Mouse (Mus musculus): ENCODE data around the gene Parp9. TPM values are rescaled to one million over a fixed set of nuclear protein-coding genes. Genes with fewer than 3 reads are reported as not detected.

Parp9 gene
- polyA plus RNA-seq, 1 experiment from 2014 or later: 2.6 TPM

DNA sequence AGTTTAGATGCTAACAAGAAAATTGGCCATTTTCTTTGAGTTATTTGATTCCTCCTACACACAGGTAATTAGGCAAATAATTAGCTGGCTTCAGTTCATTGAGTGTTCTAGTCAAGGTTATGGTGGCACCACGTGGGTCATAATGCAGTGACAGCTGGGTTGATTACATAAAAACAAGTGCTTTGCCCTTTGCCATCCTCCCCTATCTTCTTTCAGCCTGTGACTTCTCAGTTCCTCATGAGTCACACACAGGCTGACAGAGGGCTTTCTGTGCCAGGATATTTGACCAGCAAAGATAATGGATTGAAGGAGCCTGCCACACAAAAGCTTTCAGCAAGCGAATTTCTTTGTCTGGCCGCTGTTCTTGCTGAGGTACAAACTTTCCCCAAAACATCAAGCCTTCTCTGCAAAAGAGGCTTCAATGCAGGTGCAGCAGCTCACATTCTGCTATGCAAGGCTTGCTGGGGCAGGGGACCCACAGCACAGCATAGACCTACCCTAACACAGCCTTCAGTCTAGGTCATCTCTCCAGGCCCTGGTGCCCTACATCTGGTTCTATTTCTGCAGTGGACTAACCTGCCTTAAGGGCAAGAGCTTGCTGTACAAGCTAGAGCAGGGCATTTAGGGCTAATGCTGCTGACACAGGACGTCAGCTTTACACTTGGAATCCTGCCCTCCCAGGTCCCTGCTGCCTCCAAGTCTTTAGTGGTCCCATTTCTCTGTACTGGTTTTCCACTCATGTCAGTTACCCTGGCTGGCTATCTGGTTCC lies 30.7 kb upstream of the Parp9 start:
- no peak for ATAC-seq (ENCODE audit: low FRiP score)

DNA sequence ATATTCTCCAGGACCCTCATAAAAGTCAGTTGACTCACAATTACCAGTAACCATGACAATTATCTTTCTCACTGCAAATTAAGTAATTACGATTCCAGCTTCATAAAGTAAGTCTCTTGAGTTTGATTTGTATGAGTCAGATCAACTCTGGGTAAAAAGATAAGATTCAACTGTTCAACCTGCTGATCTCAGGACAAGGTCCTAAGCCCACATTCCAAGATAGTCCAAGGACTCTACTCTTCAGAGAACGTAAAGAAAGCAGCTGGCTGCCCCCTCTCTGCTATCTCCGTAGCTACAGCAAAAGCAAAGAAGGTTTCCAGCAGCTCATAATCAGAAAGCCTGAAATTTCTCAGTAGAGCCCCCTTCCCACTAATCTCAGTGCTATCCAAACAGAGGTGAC lies 26.8 kb upstream of the Parp9 start:
- Histone ChIP-seq H3K27ac (no peak overlapping the region), H3K4me1 (no peaks in the 10 kb centered on the region), H3K27me3 (no peaks in the 10 kb centered on the region), H3K9me3 (0 out of 2 replicates have a peak, but pooled peaks cover 4% of the 10 kb centered on the region), H3K36me3 (replicated peaks) (no peaks in the 10 kb centered on the region), H3K4me2 (no peak overlapping the region), H3K9ac (no peak overlapping the region), H3K4me3 (replicated peaks) (no peak overlapping the region)
- ATAC-seq (ENCODE audit: low FRiP score): no peak
- WGBS: 81% methylated on average over 3 of the region's 3 CpGs

More for the DNA sequence above, 30.7 kb upstream of the Parp9 start:
- no peaks in the 10 kb centered on the region for H3K27me3 ChIP-seq
- no peak overlapping the region for H3K27ac ChIP-seq
- H3K4me1 ChIP-seq: no peaks in the 10 kb centered on the region
- no peak overlapping the region for H3K9ac ChIP-seq
- H3K4me2 ChIP-seq: no peak overlapping the region
- H3K36me3 ChIP-seq (replicated peaks): no peaks in the 10 kb centered on the region
- no peaks in the 10 kb centered on the region for H3K9me3 ChIP-seq
- WGBS: 58% methylated on average over 4 of the region's 4 CpGs
- H3K4me3 ChIP-seq (replicated peaks): no peak overlapping the region

DNA sequence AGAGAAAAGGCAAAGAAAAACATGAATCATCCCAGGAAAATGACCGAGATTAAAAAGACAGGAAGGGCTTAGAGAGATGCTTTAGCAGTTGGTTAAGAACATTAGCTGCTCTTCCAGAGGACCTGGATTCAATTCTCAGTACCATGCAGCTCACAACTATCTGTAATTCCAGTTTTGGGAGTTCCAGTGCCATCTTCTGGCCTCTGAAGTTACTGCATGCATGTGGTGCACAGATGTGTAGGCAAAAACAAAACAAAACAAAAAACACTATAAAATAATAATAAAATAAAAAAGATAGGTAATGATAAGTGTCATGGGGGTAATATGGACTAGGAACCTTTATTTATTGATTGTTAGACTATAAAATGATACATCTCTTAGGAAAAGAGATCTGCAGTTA lies 24.7 kb upstream of the Parp9 start:
- 0 out of 2 replicates have a peak, but pooled peaks cover 4% of the 10 kb centered on the region for H3K9me3 ChIP-seq
- ATAC-seq (ENCODE audit: low FRiP score): no peak
- no peaks in the 10 kb centered on the region for H3K27me3 ChIP-seq
- H3K4me1 ChIP-seq: no peaks in the 10 kb centered on the region
- H3K4me2 ChIP-seq: no peak overlapping the region
- H3K9ac ChIP-seq: no peak overlapping the region
- H3K36me3 ChIP-seq (replicated peaks): no peaks in the 10 kb centered on the region
- no peak overlapping the region for H3K4me3 ChIP-seq (replicated peaks)
- 74% methylated on average over 1 of the region's 1 CpGs for WGBS
- H3K27ac ChIP-seq: no peak overlapping the region

DNA sequence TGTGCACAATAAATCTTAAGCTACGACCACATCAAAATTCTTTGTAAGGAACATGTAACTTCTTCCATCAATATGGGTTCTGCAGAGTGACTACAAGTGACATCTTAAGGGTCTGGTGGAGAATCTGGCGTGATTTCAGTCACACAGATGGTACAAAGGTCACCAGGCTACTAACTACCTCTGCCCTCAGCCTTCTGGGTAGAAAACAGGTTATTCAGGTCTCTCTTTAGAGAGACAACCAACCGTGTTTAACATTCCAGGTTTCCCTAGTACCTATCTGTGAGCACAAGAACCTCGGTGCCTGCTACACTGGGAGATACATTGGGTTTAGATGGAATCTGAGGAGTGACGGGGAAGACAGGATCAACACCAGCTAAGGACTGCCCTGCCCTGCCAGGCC lies 24.0 kb upstream of the Parp9 start:
- Histone ChIP-seq H3K9ac (no peak overlapping the region), H3K4me2 (no peak overlapping the region), H3K4me3 (replicated peaks) (no peak overlapping the region), H3K9me3 (0 out of 2 replicates have a peak, but pooled peaks cover 4% of the 10 kb centered on the region), H3K4me1 (no peaks in the 10 kb centered on the region), H3K27me3 (no peaks in the 10 kb centered on the region), H3K27ac (no peak overlapping the region), H3K36me3 (replicated peaks) (no peaks in the 10 kb centered on the region)
- ATAC-seq (ENCODE audit: low FRiP score): no peak
- 72% methylated on average over 5 of the region's 5 CpGs for WGBS

DNA sequence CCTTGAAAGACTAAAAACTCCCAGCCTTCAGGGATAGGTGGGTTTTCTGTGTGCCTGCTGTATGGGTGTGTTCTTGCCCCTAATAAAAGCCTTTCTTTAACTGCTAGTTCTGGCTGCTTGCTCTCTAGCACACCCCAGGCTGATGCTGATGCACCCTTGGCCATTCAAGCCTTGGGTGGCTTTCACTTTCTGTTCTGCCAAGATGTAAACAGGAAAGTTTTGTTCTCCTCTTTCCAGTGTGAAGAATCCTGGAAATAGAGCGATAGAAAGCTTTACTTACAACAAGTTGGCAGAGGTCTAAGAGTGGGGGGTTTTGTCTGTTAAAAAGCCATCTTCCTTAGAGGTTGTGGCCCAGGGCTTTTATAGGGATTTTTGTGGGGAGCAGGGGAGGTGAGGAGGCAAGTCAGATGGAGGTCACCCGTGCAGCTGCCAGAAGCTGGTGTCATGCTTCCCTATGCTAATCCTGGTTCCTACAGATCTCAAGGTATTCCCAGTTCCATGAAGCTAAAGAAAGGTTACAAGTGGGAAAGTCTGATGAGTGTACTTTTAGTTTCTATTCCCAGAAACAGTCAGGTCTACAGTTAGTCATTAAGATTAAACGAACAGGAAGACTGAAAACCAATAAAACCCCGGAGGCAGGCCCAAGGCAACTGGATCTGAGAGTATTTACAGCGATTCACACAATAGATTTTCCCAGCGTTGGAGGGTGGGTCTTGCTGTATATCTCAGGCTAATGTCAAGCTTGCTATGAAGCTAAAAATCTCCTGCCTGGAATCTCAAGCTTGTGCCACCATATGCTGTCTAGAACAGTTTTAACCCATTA lies 19.3 kb upstream of the Parp9 start:
- Histone ChIP-seq H3K4me1 (no peaks in the 10 kb centered on the region), H3K9ac (no peak overlapping the region), H3K9me3 (no peaks in the 10 kb centered on the region), H3K4me3 (replicated peaks) (no peak overlapping the region), H3K4me2 (no peak overlapping the region), H3K27ac (no peak overlapping the region), H3K36me3 (replicated peaks) (no peaks in the 10 kb centered on the region), H3K27me3 (no peaks in the 10 kb centered on the region)
- 89% methylated on average over 6 of the region's 6 CpGs for WGBS
- no peak for ATAC-seq (ENCODE audit: low FRiP score)

DNA sequence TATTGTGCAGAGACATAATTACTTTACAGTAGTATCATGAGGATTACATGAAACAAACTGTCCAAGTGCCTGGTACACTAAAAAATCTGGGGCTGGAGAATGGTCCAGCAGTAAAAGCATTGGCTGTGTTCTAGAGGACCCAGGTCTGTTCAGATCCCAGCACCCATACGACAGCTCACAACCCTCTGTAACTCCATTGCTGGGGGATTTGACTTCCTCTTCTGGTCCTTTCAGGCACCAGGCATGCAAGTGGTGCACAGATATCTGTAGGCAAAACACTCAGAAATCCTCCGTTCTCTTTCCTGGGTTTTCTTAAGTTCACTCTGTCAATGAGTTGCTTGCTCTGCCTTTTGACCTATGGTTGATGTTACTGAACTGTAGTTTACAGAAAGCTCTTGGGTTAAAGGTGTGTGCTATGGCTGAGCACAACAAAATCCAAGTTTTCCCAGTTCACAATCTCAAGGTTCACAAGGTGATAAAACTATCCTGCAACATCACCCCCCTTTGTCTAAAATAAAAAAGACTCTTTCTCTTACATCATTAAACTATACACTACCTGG lies 16.5 kb upstream of the Parp9 start:
- Histone ChIP-seq H3K4me1 (no peaks in the 10 kb centered on the region), H3K27ac (no peak overlapping the region), H3K36me3 (replicated peaks) (no peaks in the 10 kb centered on the region), H3K4me3 (replicated peaks) (no peak overlapping the region), H3K27me3 (no peaks in the 10 kb centered on the region), H3K9me3 (no peaks in the 10 kb centered on the region), H3K9ac (no peak overlapping the region), H3K4me2 (no peak overlapping the region)
- 88% methylated on average over 2 of the region's 2 CpGs for WGBS
- no peak for ATAC-seq (ENCODE audit: low FRiP score)

DNA sequence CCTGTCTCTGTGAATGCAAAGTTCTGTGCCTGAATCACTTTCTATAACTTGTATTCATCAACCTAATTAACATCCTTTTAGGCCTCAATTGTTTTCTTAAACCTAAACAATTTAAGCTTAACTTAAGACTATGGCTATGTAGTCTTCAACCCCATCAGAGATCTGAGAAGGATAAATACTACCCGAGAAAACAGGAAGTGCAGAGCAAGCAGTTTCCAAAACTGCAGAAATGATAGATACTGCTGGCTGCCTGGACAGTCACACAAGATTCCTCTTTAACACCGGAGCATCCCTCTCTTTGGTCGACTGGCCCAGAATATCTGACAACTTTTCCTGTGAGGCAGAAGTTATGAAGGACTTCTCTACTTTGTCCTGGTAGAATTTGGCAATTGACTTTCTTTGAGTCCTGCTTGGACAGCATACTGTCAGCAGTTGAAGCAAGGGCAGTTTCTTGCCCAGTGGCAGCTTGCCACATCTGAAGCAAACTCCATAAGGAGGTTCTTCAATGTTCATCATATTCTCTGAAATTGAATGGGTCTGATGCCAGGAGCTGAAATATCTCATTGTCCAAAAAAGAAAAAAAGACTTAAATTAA lies 15.9 kb upstream of the Parp9 start:
- Histone ChIP-seq H3K9ac (no peak overlapping the region), H3K27me3 (no peaks in the 10 kb centered on the region), H3K4me1 (no peaks in the 10 kb centered on the region), H3K36me3 (replicated peaks) (no peaks in the 10 kb centered on the region), H3K4me3 (replicated peaks) (no peak overlapping the region), H3K4me2 (no peak overlapping the region), H3K9me3 (no peaks in the 10 kb centered on the region), H3K27ac (no peak overlapping the region)
- no peak for ATAC-seq (ENCODE audit: low FRiP score)
- 83% methylated on average over 3 of the region's 3 CpGs for WGBS

DNA sequence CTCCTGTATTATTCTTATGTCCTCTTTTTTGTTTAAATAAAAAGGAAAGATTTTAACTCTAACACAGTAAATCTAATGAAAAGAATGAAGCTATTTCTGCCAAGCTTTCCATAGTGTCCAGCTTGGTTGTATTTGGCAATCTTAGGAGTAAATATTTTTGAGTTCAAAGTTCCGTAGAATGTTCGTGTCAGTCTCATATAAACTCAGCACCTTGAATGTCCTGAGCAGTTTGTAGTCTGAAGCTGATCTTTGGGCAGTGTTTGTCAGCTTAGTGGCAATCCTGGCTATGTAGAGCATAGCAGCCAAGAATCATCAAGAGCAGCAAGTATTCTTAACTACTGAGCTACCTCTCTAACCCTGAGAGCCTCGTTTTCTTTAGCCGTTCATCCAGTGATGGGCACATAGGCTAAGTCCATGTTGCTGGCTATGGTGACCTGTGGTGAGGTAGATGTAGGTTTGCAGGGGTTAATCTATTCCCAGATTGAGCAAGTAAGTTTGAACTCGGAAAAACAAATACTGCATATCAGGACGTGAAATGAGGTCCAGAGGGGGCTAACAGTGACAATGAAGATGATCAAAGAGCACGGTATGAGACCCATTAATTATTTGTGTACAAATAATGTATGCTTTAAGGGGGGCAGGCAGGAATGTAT lies 14.6 kb upstream of the Parp9 start:
- no peak overlapping the region for H3K4me2 ChIP-seq
- H3K27me3 ChIP-seq: no peaks in the 10 kb centered on the region
- no peak overlapping the region for H3K9ac ChIP-seq
- H3K4me3 ChIP-seq (replicated peaks): no peak overlapping the region
- H3K27ac ChIP-seq: no peak overlapping the region
- WGBS: 88% methylated on average over 7 of the region's 7 CpGs
- no peak for ATAC-seq (ENCODE audit: low FRiP score)
- no peaks in the 10 kb centered on the region for H3K9me3 ChIP-seq
- no peaks in the 10 kb centered on the region for H3K4me1 ChIP-seq
- no peaks in the 10 kb centered on the region for H3K36me3 ChIP-seq (replicated peaks)

DNA sequence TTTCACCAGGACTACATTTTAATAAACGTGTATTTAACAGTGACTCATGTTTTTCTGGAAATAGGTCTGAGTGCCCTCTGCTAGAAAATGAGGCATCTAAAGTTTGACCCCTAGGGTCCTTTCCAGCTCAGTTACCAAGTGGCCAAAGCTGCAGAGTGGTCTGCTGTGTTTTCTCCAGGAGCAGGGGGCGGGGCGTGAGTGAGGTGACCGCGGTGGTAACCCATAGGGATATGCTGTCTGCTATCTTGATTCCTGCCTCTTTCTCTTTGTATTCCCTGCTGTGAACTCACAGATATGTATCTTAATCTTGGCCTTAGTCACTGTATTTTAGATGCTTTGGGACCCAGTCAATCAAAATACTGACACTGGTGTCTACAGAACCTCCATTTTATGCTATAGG lies 13.9 kb upstream of the Parp9 start:
- WGBS: 94% methylated on average over 5 of the region's 5 CpGs
- no peak overlapping the region for H3K4me3 ChIP-seq (replicated peaks)
- H3K36me3 ChIP-seq (replicated peaks): no peaks in the 10 kb centered on the region
- no peak for ATAC-seq (ENCODE audit: low FRiP score)
- H3K4me1 ChIP-seq: no peaks in the 10 kb centered on the region
- no peaks in the 10 kb centered on the region for H3K27me3 ChIP-seq
- no peak overlapping the region for H3K9ac ChIP-seq
- no peak overlapping the region for H3K4me2 ChIP-seq
- H3K9me3 ChIP-seq: no peaks in the 10 kb centered on the region
- H3K27ac ChIP-seq: no peak overlapping the region

DNA sequence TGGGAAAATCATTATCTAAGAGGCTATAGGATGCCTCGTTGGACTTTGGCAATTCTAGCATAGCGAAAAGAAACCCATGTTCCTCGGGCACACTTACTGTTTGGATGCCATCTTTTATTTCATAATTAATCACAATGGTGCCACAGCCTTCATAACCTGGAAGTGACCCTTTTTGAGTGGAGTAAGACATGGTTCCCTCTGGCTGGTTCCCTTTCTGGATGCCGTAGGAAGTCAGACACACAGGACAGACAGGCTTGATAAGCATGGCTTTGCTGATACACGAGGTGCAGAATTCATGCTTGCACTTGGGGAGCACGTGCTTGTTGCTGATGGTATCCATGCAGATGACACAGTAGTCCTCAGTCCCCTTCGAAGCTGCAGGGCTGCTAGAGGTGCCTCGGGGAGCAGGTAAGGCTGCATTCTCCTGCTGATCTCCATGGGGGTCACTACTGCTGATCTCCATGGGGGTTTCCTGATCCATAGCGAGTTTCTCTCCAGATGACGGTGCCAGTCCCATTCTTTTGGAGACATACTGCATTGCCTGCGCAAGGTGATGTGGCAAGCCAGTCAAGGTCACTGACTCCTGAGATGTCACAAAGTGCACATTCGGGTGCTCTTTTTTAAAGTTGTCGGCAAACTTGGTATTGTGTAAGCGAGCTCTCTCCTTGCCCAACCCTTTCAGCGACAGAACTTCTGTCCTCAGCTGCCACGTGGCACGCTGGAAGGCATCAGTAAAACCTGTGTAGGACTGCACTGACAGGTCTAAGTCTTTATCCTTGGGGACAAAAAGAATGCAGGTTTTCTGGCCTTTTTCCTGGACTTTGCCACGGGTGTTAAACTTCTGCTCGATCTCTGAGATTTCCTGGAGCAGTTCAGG lies 5.9 kb upstream of the Parp9 start:
- Histone ChIP-seq H3K36me3 (replicated peaks) (no peaks in the 10 kb centered on the region), H3K9me3 (no peaks in the 10 kb centered on the region), H3K4me2 (no peak overlapping the region), H3K4me1 (no peaks in the 10 kb centered on the region), H3K9ac (no peak overlapping the region), H3K4me3 (replicated peaks) (no peak overlapping the region), H3K27ac (no peak overlapping the region), H3K27me3 (no peaks in the 10 kb centered on the region; the same call in 1 of the 2 replicates)
- ATAC-seq (ENCODE audit: low FRiP score): no peak
- WGBS: 89% methylated on average over 19 of the region's 19 CpGs

DNA sequence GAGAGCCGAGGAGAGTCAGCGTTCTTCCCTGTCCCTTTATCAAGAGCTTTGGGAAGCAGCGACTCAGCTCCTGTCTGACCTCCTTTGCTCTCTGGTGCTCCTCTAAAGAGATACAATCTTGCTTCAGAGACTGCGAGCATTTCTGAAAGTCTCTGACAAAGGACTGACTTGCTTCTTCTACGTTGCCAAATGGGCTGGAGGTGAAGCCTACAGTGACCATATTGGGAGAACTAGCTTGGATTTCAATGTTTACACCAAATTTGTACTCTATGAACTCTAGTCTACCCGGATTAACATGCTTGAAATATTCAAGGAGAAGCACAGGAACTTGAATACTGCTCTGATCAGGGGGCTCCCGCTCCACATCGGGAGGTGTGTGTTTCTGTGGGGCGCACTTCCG lies 5.1 kb upstream of the Parp9 start:
- Histone ChIP-seq H3K9me3 (no peaks in the 10 kb centered on the region), H3K4me3 (replicated peaks) (no peak overlapping the region), H3K27me3 (no peaks in the 10 kb centered on the region; the same call in 1 of the 2 replicates), H3K4me1 (peaks cover under 1% of the 10 kb centered on the region; the same call in 1 of the 2 replicates), H3K27ac (no peak overlapping the region), H3K9ac (no peak overlapping the region), H3K4me2 (no peak overlapping the region), H3K36me3 (replicated peaks) (no peaks in the 10 kb centered on the region)
- ATAC-seq (ENCODE audit: low FRiP score): no peak
- 87% methylated on average over 10 of the region's 10 CpGs for WGBS
